Mouse (Mus musculus): ENCODE measurements at regions not wholly inside any gene's neighbourhood (a gene's known extent, or its start where the extent isn't known, plus 50 kb on each side); places are given as distances from the start of the nearest gene placed in this dataset.
A peak's percentile ranks its signal among the peaks of the same experiment; 100 is the strongest.
"Not testable (repeated sequence)": the region's sequence is repeated elsewhere in the genome, so short reads cannot be mapped to it uniquely, and the experiment has no call there.

GRCm38 (mm10) chr3:153144217-153144616 lies 162.2 kb upstream of the St6galnac5 start:
- DNase-seq (ENCODE audit: low spot score) = no peak

- no peak for DNase-seq (ENCODE audit: low spot score)
These were observed 158.9 kb upstream of the St6galnac5 start for GRCm38 (mm10) chr3:153140985-153141384.

DNA sequence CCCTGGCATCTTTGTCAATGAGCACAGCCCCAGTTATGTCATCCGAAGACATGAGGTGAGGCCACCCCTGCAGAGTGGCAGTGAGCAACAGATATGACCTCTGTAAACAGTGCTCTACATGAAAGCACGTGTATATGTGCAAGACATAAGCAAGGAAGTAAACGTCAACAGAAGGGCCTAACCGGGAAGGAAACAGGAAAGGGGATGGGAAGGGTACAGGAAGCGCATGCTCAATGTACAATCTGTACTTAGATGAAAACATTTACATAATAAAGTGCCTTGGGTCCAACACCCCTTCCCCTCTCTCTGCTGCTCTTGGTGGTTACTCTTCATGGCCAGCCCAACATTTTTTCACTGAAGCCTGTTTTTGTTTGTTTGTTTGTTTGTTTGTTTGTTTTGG lies 143.3 kb upstream of the St6galnac5 start:
- DNase-seq (ENCODE audit: low spot score) = no peak

GRCm38 (mm10) chr3:153121934-153122333 lies 139.9 kb upstream of the St6galnac5 start:
- no peak for DNase-seq (ENCODE audit: low spot score)

GRCm38 (mm10) chr3:153119142-153119541 lies 137.1 kb upstream of the St6galnac5 start:
- DNase-seq (ENCODE audit: low spot score) = no peak

DNA sequence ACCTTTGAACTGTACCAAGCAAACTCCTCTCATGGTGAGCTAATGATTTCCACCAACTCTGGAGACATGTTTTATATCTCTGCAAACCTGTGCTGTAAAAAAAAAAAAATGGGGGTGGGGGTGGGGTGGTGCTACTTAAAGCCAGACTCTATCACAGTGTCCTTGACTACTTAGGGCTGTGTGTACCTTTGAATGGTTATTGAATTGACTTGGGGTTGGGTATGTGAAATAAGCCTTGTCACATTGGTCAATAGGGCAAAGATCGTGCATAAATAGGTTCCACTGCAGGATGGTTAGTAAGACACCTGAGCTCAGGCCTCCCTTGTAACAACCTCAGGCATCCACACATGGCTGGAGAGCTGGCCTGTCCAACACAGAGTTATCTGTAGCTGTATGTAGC lies 136.6 kb upstream of the St6galnac5 start:
- no peak for DNase-seq (ENCODE audit: low spot score)

GRCm38 (mm10) chr3:153105591-153105990 lies 123.5 kb upstream of the St6galnac5 start:
- DNase-seq (ENCODE audit: low spot score) = no peak

DNA sequence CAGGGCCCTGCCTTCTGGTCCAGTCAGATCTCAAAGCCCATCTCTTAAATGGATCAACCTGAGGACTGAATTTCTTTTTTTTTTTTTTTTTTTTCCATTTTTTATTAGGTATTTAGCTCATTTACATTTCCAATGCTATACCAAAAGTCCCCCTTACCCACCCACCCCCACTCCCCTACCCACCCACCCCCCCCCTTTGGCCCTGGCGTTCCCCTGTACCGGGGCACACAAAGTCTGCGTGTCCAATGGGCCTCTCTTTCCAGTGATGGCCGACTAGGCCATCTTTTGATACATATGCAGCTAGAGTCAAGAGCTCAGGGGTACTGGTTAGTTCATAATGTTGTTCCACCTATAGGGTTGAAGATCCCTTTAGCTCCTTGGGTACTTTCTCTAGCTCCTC lies 108.5 kb upstream of the St6galnac5 start:
- not testable (repeated sequence) for DNase-seq (ENCODE audit: low spot score)

DNA sequence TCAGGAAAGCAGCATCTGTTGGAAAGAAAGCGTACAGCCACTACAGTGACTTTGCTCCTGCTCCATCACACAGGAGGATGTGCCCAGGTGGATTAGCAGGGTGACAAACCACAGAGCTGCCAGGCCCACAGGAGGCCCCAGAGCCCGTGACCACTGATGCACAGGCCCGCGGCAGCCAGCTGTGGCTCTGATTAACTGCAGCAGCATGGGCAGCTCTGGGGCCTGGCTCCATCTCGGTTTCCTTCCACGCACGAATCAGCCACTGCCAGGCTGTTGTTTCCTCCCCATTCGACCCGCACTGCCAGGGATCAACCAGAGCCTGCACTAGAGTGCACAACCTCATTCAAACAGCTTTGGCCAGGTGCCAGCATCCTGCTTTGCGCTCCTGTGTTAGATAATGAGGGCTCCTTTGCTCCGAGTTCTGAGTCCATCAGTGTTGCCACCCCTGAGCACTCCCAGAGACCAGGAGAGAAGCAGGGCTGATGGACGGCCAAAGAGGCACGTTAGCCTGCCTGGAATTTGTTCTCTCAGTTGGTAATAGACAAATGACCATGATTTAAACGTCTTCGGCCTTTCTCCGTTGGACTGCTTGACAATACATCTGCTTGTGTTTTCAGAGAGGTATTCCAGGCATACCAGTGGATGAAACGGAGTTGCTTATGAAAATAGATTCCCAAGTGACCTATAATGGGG lies 103.2 kb upstream of the St6galnac5 start:
- peak; percentile 24 for DNase-seq (ENCODE audit: low spot score)

DNA sequence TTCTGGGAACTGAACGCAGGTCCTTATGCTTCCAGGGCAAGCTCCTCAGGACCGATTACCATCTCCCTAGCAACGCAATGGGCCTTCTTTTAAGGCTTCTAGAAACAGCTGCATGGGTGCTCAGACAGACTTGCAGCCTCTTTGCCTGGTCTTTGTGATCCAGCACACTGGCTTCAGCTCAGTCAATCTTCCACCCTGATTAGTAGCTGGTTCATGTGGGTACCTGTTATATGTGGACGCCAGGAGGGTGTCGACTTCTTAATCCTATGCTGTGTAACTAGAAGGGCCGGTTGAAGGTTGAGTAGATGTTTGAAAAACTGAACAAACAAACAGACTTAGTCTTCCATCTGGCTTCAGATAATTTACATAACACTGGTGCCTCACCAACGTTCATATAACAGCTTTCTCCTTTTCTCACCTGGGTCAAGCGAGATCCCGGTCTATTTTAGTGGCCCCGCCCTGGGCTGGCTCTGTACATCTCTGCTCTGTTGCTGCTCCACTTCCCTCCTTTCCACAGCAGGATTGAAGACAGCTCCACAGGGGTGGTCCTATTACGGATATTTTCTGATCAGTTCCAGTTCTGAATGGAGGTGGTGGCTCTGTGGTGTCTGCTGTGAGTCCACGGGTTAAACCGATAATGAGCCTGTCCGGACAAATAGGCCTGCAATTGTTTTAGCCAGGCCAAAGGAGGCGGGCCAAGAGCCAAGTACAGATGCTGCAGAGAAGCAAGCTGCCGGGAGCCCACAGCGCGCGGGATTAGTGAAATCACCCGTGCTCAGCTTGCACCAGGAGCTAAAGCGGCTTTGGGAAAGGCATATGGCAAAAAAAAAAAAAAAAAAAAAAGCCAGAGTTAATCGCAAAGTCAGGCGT lies 102.4 kb upstream of the St6galnac5 start:
- DNase-seq (ENCODE audit: low spot score) = peak; percentile 48

- peak; percentile 22 for DNase-seq (ENCODE audit: low spot score)
These were observed 98.3 kb upstream of the St6galnac5 start for GRCm38 (mm10) chr3:153080371-153080770.

- no peak for DNase-seq (ENCODE audit: low spot score)
These were observed 96.0 kb upstream of the St6galnac5 start for GRCm38 (mm10) chr3:153077846-153078703.

DNA sequence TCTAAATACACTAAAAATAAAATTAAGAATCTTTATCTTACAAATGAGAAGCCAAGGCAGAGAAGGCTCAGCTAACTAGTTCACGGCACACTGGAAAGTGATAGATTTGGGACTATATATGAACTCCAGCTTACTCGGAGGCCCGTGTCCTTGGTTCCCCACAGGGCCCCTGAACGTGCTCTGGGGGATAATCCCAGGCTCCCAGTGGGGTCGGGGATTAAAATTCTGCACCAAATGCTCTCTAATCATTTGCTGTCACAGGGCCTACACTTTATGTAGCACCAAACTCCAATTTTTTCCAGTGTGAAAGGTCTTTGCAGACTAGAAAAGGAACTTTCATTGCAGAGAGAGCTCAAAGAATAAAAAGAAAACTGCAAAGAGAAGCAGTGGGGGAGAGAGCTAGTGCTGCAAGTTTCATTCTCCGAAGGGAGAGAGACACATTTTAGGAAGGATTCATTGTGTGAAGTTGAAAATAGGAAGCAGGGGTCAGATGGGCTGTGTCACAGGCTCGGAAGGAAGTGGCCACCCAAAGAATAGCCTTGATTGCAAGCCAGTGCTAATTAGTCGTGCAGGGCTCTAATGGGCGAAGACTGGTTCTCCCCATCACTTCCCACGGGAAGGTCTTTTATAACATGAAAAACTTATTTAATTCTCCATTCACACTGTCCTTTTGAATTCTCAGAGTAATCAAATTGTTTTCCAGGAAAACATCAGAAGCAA lies 90.3 kb upstream of the St6galnac5 start:
- no peak for DNase-seq (ENCODE audit: low spot score)

DNA sequence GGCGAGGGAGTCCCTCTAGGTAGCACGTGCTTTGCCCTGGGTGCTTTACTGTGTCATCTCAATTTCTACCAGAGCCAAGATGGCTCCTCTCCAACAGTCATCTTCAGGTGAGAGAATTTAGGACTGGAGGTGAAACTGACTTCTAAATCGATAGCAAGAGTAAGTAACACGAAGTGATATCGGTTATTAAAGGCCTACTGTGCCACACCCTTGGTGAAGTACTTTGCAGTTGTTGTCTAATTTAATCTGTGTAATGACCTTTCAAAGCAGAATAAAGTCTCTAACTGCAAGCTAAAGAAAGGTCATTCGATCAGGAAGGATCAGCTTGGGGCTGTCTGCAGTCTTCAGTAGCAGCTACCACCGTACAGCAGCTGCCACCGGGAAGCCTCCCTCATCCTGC lies 89.5 kb upstream of the St6galnac5 start:
- no peak for DNase-seq (ENCODE audit: low spot score)

DNA sequence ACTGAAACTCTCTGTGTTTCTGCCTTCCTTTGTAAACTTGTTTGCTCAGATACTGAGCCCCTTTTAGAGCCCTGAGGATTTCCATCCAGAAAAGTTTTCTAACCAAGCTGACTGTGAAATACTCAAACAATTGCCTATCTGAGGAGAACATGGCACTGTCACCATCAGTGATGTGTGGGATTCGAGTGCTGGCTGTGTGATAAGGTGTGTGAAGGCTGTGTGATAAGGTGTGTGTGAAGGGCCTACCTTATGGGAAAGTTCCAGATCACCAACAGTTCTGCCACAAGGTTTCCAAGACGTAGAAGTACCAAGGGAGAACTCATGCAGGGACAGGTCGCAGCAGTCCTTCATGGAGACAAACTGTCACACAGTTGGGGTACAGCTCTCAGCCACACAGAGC lies 89.1 kb upstream of the St6galnac5 start:
- DNase-seq (ENCODE audit: low spot score) = no peak

DNA sequence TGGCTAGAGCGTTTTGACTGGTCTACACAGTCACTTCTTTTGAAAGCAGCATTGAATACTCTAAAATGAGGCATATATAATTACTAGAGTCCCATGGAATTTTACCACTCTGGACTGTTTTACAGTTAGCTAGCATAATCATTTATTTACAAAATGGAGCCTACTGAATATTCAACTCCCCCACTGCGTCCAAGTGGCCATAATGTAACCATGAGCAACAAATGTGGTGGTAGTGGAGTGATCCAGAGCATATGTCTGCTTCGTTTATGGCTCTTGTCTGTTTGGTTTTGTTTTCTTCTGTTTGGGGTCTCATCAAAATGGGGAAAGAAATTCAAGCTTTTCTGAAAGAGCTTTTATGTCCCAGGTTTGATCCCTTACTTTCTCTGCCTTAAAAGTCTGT lies 83.8 kb upstream of the St6galnac5 start:
- DNase-seq (ENCODE audit: low spot score) = no peak

DNA sequence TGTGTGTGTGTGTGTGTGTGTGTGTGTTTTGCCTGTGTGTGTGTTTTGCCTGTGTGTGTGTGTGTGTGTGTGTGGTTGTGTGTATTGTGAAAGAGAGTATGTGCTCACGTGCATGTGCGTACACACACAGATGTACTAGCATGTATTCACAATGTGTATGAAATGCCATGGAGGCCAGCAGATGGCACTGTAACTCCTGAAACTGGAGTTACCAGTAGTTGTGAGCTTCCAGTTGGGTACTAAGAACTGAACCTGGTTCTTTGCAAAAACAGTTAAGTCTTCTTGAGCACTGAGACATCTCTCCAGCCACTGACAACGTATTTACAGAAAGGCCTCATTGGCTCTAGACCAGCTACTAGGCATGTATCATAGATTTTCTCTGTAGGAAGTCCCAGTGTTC lies 71.1 kb upstream of the St6galnac5 start:
- DNase-seq (ENCODE audit: low spot score) = no peak

DNA sequence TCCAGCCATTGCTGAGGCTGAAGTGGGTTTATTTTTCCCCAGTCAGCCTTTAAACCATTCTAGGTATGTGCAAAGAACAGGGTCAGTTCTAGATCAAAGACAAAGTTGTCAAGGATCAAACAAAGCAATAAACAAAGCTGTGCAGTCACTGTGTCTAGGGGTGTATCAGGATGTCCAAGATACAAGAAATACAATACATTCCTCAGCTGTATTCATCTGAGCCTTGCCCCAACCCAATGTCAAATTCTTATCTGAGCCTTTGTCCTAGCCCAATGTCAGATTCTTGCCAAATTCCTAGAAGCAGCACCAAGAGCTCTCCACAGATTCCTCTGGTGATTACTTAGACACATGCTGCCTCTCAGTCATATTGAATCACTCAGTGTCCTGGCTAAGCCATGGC lies 69.5 kb upstream of the St6galnac5 start:
- DNase-seq (ENCODE audit: low spot score) = no peak

DNA sequence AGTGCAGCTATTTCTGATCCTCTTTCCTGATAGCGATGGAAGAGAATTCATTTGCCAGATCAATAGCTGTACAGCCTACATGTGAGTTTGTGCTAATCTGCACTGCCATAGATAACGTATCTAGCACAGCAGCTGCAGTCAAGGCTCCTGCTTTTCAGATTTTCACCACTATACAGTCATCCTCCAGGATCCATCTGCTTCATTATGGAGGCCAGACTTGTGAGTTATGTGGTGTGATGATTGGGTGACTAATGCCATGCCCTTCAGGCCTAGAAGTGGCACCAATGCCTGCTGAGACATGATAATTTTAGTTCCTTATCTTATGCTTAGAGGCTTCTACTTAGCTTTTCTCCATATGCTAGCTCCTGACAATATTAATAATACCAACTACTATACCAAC lies 63.3 kb upstream of the St6galnac5 start:
- DNase-seq (ENCODE audit: low spot score) = no peak

GRCm38 (mm10) chr3:153033980-153034379 lies 51.9 kb upstream of the St6galnac5 start:
- DNase-seq (ENCODE audit: low spot score) = no peak
